ENCODE assay signal across 17 mouse cellular contexts in genomic region chr6:85316211-85316610, GRCm38 (mm10).
"Had no signal": no experiment of that assay in that cellular context is flagged by ENCODE, and none has a peak within 500 bp of the region (broad histone marks: within the 10 kb centered on the region; RNA-seq: fewer than 3 reads in every experiment).

No protein-coding gene starts in this region.

- H3K27ac ChIP-seq: left cerebral cortex, adult 2 months; limb, embryonic 12.5 days; limb, embryonic 15.5 days; liver, embryonic 14.5 days; lung, embryonic 15.5 days had no signal

- H3K9ac ChIP-seq: limb, embryonic 12.5 days; limb, embryonic 15.5 days; liver, embryonic 14.5 days; liver, postnatal 0 days; lung, embryonic 15.5 days had no signal

- H3K36me3 ChIP-seq: limb, embryonic 12.5 days; limb, embryonic 15.5 days; lung, embryonic 15.5 days had no signal

- H3K27me3 ChIP-seq: limb, embryonic 12.5 days; limb, embryonic 15.5 days; lung, embryonic 15.5 days had no signal

- DNase-seq: kidney, adult 9 months; kidney, postnatal 14 days; kidney, postnatal 4 days; layer of hippocampus, adult 9-11 months; layer of hippocampus, postnatal 36 days; liver, postnatal 0 days; lung, postnatal 14 days; lung, postnatal 4 days; midbrain, embryonic 14.5 days; thymus, adult 2 months; thymus, postnatal 14 days; thymus, postnatal 4 days had no signal

- H3K4me3 ChIP-seq: left cerebral cortex, adult 2 months; limb, embryonic 12.5 days; limb, embryonic 15.5 days; lung, embryonic 15.5 days had no signal

- H3K4me1 ChIP-seq: lung, embryonic 15.5 days had no signal
